Mouse (Mus musculus) myocyte (in vitro differentiated cells): ENCODE results near the gene Stac3.

ENCODE experiments used
- MYOD1 ChIP-seq, 3 experiments: IDR thresholded peaks; one replicate each; pipeline ENCODE4 v1.6.1; 2011; ENCODE audit warnings: control low read depth in 2 of 3, low read depth in 2 of 3, mild to moderate bottlenecking in 2 of 3, moderate library complexity in 1 of 3; ENCODE audit not compliant: insufficient read length in 2 of 3, control insufficient read depth in 1 of 3
- POLR2A ChIP-seq: IDR thresholded peaks from one replicate; pipeline ENCODE4 v1.6.1; 2011; ENCODE audit warnings: low read depth, mild to moderate bottlenecking, control low read depth, moderate library complexity; ENCODE audit not compliant: insufficient read length
- SRF ChIP-seq: IDR thresholded peaks from one replicate; pipeline ENCODE4 v1.6.1; 2011; ENCODE audit warnings: low read depth; ENCODE audit not compliant: control insufficient read depth, insufficient read length
- TCF12 ChIP-seq: IDR thresholded peaks from one replicate; pipeline ENCODE4 v1.6.1; 2011; ENCODE audit warnings: mild to moderate bottlenecking, control low read depth; ENCODE audit not compliant: poor library complexity, insufficient read depth, severe bottlenecking
- TCF3 ChIP-seq: IDR thresholded peaks from one replicate; pipeline ENCODE4 v1.6.1; 2011; ENCODE audit warnings: low read depth, control low read depth; ENCODE audit not compliant: insufficient read length
- USF1 ChIP-seq: IDR thresholded peaks from one replicate; pipeline ENCODE4 v1.6.1; 2011; ENCODE audit warnings: low read depth, mild to moderate bottlenecking, control low read depth, moderate library complexity

DNA sequence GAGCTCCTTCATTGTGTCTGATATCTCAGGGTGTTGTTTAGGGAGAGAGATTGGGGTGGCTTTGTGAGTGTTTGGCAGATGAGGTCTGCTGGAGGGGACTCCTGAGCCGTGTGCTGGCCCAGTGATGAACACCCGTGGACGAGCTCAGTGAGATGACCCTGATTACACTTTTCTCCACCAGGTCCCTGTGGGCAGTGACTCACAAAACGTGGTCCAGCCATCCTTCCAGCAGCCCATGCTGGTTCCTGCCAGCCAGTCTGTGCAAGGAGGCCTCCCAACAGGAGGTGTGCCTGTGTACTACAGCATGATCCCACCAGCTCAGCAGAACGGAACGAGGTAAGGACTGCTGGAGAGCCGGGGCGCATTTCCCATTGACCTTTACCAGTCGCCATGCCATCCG lies 16.3 kb upstream of the Stac3 start:
- no peak for TF ChIP-seq POLR2A
- no peak for TF ChIP-seq USF1
- TF ChIP-seq MYOD1 (IDR thresholded peaks at IDR 0.05; ENCODE audit: control insufficient read depth in 1 of 3, insufficient read length in 2 of 3, low read depth in 2 of 3), result no peak
- no peak for TF ChIP-seq TCF12
- no peak for TF ChIP-seq TCF3
- TF ChIP-seq SRF, result no peak
